Mouse (Mus musculus): ENCODE data around the gene Adad2.

Adad2 gene

DNA sequence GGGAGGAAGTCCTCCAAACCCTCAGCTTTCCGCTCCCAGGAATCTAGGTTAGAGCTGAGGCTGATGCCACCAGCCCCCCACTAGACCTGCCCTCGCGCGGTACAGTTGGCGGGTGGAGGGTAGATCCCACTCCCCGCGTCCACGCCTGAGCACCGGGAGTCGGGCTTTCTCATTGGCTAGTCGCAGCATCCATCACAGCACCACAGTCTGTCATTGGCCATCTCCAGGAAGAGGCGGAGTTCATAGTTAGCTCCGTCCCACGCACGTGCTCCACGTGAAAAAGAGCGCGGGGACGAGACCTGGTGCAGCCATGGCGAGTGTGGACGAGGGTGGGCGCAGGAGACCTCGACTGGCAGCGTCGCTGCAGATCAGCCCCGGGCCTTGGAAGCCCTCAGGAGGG, at the start of gene Adad2:
Gene Adad2 (plus strand): TSS at position 277 of the 400 bp plus-strand sequence.
- DNase-seq (ENCODE audit: low spot score) = no peak

DNA sequence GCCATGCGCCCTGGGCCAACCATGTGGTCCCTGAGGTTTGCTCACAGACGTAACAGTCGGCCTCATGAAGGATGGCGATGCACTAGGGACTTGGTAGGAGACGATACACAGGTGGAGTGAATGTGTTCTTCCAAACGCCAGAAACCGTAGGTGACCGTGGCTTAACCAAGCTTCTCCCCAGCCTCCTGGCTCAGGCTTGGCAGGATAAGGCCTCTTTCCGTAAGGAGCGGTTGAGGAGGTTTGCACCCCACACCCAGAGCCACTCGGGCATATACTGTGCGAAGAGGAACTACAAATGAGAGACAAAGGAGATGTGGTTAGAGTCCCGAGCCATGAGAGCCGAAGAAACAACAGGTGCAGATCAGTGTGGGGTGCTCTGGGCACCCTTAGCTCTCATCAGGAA, 48.7 kb upstream of the Adad2 start:
- no peak for DNase-seq (ENCODE audit: low spot score)

DNA sequence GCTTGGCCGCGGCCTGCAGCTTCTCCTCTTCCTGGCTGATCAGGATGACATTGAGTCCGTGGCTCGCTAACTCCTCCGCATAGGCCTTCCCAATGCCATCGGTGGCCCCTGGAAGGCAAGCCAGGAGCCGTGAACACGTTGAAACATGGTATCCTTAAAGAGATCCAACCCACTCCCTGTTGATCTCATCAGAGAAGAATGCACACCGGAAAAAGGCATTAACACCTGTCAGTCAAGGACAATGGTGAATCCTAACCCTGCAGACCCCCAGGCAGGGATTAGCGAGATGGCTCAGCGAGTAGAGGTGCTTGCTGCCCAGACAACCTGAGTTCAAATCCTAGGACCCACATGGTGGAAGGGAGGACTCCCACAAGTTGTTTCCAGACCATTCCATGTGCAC, 46.2 kb upstream of the Adad2 start:
- DNase-seq (ENCODE audit: low spot score) = no peak

DNA sequence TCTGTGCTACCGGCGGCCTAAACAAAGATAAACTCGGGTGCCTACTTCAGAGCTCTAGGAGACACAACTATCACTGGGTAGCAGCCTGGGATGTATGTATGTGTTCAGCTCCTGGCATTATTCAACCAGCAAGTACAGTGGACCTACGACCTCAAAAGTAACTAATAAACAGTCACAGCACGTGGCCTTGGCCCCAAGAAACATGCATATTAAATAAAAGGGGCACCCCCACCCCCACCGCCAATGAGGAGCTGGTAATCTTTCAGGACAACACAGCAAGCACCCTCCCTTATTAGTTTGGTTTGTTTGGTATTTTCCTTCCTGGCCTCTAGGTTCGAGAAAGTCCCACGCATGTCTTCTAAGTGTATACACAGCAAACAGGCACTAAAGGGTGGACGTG, 44.3 kb upstream of the Adad2 start:
- DNase-seq (ENCODE audit: low spot score) = no peak

DNA sequence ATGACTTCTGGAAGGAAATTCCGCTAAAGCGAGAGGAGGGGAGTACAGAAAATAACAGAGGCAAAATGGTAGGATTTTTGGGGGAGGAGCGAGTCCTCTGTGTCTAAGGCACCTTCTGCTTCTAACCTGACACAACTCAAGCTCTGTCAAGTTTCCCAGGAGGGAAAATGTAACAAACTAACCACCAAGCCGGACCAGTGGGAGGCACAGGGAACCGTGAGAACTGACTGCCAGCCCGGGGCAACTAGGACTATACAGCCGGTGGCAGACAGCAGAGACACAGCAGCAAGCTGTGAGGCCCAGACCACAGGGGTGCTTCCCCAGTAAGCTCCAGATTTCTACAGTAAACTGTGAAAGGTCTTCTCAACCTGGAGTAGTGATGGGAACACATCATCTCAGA, 43.6 kb upstream of the Adad2 start:
- no peak for DNase-seq (ENCODE audit: low spot score)

DNA sequence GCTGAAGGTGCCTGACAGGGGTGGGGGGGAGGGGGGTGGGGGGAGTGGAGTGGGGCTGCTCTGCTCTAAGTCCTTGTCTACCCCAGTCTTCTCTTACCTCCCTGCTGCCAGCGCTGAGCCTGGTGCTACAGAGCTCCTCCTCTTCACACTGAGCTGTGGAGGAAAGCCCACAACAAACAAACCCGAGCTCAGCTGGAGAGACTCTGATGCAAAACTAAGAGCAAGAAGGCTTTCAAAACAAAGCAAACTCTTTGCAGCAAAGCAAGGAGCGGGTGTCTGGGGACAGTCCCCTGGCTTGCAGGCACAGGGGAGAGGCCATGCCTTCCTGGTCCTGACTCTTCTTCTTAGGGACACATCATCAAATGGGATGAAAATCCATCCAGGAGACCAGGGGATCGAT, 42.7 kb upstream of the Adad2 start:
- no peak for DNase-seq (ENCODE audit: low spot score)

DNA sequence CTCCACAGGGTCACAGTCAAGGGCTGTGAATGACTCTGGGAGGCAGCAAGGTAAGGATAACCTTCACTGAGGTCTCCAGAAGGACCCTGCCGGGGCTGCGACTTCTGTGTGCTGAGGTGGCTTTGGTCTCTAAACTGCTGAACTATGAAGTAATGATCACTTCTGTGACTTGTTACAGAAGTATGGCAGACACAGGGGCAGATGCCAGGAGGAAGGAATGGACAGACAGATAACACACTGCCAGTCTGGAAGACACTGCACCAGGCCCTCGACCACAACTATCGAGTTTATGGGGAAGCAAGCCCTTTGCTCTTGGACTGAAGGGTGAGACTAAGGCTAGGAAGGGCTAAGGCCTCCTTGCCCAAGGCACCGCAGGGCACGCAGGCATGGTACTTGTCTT, 41.4 kb upstream of the Adad2 start:
- DNase-seq (ENCODE audit: low spot score) = no peak

DNA sequence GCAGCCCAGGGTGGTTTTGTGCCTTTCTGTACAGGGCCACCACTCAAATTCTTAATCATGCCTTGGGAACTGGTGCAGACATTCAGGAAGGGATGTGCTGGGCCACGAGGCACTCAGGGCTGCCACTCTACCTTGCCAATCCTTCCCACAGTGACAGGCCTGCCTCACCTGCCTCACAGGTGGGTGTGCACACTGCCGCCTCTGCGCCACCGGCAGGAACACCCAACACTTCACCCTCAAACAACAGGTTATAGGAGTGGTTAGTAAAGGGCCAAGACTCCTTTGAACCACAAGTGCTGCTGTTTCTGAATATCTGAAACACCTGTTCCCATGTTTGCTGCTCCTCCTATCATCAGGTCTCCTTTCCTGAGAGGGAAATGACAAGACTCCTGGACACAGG, 40.1 kb upstream of the Adad2 start:
- DNase-seq (ENCODE audit: low spot score) = no peak

DNA sequence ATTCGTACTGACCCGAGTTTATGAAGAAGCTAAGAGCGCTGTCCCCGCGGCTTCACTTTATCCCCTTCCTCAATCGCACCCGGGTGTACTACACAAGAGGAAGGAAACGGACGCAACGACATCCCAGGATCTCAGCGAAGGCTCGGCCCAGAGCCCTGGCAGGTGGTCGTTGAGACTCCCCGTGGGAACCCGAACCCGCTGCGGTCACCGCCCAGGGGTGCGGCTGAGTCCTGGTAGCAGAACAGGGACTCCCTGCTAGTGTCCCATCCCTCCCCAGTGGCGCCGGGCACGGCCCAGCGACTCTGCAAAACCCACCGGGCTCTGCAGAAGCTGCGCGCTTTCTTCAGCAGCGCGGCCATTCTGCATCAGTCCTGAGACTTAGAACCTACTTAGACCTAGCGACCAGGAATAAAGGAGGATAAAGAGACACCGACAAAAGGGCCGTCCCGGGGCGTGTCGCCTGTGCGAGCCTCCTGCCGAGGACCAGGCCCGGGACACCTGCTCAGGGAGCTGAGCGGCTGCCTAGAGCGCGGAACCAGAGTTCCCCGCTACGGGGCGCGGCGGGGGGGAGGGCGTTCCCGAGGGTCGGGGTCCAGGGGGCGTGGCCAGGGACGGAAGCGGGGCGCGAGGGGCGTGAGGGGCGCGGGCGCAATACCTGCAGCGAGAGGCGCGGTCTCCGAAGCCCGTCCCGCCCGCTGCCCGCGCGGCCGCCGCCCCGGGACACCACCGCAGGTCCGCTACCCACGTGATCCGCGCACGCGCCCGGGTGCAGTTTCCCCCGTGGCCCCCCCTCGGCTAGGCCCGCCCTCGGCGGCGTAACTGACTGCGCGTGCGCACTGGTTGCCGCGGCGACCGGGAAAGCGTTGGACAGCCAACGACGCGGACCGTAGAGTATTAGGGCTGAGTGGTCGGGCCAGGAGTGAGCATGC, 37.8 kb upstream of the Adad2 start, which contains the start of the genes Hsdl1 and Dnaaf1:
Gene Hsdl1 (minus strand): TSS at position 747 of the 929 bp plus-strand sequence.
Gene Dnaaf1 (plus strand): TSS at position 799 of the 929 bp plus-strand sequence.
- DNase-seq (ENCODE audit: low spot score) = peak; percentile 90

DNA sequence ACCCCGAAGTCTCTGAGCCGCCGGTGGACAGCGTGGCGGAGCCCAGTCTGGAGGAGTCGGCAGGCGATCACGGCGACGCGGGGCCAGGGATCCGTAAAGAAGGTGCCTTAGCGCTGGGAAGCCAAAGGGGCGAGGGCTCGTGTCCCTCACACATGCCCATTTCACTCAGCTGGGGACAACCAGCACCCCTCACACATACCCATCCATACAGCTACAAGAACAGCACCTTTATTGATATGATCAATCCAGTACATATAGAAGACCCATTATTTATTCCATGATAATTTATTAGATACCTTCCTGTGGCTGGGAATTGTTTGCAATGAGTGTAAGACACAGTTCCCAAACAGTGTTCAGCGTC, 37.2 kb upstream of the Adad2 start:
- DNase-seq (ENCODE audit: low spot score) = no peak

DNA sequence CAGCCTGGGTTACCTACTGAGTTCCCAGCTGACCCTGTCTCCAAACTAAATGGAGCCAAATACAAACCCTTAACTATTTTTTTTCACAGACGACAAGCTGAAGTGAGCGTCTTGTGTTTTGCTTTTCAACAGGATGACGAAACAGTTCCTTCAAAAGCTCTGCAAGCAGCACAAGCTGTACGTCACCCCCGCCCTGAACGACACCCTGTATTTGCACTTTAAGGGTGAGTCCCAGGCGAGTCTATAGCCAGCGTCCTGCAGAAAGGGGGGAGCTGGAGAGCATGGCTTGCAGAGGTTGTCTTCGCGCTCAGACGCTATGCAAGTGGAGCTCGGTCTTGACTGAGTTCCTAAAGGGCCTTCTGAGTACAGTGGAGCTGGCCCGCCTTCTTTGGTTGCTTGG, 33.5 kb upstream of the Adad2 start:
- no peak for DNase-seq (ENCODE audit: low spot score)

DNA sequence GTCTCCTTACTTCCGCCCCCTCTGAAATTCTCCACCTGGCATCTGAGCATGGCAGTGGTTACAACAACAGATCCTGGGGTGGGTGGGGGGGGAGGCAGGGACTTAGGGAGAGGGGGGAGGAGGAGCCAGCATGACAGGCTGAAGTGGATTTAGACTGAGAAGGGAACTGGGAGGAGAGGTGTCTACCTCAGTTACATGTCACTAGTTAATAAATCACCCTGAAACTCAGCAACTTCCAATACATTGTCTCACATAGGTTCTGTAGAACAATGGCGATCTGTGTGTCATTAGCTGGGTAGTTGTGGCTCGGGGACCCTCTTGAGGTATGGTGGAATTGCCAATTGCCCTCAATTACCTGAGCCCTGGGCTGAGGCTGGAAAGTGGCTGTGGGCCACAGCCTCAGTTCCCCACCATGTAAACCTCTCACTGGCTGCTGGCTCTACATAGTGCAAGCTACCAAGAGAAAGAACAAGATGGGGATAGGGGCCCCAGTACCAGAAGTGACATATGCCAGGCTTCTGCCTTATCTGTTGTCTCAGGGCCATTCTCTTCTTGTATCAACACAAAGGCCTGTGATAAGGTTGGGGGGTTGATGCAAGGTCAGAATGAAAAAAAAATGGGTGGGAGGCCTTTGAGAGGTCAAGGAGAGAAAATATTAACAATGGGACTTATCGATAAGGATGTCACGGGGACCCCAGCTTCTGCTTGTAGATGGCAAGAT, 31.9 kb upstream of the Adad2 start:
- no peak for DNase-seq (ENCODE audit: low spot score)

DNA sequence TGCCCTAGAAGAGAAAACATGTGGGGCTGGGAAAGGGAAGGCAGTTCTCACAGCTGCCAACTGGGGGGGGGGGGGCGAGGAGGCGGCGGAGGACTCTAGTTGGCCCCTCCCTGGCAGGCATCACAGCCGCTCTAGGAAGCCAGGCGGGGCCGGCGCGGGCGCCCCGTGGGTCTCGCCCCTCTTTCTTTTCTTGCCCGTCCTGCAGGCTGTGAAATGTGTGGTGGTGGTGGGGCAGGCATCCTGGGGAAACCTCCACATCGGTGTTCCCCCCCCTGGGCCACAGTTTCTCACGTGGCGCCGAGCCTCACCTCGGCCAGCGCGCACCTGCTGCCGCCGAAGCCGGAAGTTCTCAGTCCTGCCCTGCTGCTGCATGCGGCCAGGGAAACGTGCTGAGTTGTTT, 26.6 kb upstream of the Adad2 start:
- DNase-seq (ENCODE audit: low spot score) = no peak

DNA sequence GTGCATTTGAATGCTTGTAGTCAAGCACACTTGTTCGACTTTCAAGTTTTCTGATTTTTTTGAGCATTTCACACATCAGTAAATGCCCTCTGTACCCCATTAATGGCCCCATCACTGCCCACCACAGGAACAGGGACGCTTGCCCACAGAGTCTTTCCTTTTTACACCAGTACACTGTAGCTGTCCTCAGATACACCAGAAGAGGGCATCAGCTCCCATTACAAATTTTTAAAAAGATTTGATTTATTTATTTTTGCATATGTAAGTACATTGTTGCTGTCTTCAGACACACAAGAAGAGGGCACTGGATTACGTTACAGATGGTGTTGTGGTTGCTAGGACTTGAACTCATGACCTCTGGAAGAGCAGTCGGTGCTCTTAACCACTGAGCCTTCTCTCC, 24.2 kb upstream of the Adad2 start:
- no peak for DNase-seq (ENCODE audit: low spot score)

DNA sequence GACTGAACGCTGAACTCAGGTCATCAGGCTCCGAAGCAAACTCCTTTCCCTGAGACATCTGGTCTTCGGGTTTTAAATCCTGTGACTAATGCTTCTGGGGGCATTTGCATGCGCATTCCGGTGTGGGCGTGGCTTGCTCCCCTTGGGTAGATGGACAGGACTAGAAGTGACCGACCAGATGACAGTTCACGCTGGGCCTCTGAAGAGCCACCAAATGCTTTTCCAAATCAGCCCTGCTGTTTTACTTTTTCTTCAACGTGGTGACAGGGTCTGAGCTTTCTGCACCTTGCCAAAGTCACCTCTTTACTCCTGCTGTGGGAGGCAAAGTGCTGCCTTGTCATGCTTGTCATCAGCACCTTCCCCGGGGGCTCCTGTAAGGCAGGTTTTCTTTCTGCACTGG, 23.7 kb upstream of the Adad2 start:
- DNase-seq (ENCODE audit: low spot score) = no peak

DNA sequence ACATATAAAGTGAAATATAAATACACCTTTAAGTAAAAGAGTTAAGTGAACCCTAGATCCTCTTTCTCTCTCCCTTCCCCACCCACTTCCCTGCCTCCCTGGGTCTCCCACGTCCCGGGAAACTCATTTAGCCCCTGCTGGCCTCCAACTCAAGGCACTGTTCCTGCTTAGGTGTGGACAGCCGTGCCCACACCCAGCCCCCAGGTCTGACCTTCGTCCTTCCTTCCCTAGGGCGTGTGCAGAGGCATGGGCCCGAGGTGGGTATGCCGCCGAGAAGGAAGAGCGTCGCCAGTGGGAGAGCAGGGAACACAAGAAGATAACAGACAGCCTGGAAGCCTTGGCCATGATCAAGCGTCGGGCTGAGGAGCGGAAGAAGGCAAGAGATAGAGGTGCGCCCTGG, 22.2 kb upstream of the Adad2 start:
- DNase-seq (ENCODE audit: low spot score) = no peak

DNA sequence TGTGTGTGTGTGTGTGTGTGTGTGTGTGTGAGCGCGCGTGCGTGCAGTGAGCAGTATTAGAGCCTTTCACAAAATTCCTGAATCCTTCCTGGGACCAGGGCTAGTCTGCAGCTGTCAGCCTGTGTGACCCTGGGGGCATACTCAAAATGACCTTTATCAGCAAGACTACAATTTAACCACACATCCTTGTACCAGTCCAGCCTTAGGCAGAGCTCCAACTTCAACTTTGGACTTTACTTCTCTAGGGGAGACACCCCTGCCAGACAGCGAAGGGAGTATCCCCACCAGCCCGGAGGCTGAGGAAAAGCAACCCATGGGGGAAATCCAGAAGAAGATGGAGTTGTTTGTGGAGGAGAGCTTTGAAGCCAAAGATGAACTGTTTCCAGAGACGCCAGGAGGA, 21.1 kb upstream of the Adad2 start:
- DNase-seq (ENCODE audit: low spot score) = no peak

DNA sequence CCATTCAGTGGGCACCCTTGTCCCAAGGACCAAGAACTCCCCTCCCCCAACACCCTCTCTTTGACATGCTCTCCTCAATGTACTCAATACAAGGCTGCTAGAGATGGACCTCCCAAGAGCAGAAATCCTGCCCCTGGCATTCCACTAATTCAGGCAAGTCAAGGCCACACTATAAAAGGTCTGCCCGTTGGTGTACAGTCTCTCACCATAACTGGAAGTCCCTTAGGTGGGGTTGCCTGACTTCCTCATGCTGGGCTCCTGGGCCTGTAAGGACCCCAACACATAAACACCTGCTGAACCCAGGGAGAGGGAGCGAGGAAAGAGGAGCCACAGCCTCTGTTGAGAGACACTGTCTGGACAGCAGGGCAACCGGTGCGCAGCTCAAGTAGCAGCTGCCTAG, 8.8 kb upstream of the Adad2 start:
- DNase-seq (ENCODE audit: low spot score) = no peak

DNA sequence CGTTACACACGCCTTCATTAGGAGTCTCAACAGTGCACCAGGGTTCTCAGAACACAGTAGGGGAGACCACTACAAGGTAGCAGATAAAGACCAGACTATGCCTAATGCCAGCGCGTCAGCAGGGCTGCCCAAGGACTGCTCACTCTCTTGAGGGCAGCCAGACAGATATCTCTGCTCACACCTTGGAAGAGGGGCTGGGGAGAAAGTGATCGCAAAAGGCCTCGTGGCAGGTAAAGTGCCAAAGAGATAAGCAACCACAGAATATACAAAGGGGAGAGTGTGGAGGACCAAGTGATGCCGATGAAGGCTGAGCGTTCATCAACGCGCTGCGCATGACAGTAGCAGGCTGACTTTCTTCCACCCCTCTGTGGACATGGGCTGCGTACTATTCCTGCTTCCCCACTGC, 8.1 kb upstream of the Adad2 start:
- DNase-seq (ENCODE audit: low spot score) = no peak

DNA sequence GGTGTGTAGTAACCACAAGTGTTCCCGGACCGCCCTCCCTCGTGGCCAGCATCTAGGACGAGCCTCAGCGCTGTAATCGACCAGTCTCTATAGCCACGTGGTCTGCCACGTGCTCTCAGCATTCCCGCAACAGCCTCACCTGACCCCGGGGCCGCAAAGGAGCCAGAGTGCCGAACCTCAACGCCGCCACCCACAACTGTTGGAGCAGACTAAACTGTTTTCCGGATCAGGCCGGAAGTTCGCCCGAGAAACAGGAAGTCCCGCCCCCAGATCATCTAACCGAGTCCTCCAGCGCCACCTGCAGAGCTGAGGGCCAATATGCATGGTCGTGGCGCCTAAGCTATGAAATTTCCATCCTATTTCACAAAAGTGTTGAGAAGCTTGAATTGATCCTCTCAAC, 7.6 kb upstream of the Adad2 start, which contains the start of gene Taf1c:
Gene Taf1c (minus strand): TSS at position 227 of the 400 bp plus-strand sequence.
- DNase-seq (ENCODE audit: low spot score) = peak; percentile 81

DNA sequence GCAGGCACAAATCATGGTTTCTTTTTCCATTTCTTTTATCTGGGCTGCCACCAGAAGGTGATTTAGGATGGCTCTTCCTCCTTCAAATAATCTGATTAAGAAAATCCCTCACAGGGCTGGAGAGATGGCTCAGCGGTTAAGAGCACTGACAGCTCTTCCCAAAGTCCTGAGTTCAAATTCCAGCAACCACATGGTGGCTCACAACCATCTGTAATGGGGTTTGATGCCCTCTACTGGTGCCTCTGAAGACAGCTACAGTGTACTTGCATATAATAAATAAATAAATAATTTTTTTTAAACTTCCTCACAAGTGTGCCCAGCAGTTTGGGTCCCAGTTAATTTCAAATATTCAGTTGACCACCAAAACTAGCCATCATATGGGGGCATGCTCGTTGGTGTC, 6.3 kb upstream of the Adad2 start:
- DNase-seq (ENCODE audit: low spot score) = no peak

DNA sequence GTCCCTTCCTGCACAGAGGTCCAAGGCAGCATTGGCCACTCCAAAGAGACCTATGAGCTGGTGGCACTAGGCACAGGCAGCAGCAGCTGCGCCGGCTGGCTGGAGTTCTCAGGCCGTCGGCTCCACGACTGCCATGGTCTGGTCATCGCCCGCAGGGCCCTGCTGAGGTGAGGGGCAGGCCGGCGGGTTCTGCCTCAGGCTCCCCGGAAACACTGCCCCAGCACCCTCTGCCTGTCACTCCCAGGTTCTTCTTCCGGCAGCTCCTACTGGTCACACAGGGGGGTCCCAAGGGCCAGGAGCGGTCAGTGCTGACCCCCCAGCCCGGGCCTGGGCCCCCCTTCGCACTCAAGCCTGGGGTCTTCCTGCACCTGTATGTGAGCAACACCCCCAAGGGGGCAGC, 2.5 kb downstream of the Adad2 start:
- DNase-seq (ENCODE audit: low spot score) = no peak

DNA sequence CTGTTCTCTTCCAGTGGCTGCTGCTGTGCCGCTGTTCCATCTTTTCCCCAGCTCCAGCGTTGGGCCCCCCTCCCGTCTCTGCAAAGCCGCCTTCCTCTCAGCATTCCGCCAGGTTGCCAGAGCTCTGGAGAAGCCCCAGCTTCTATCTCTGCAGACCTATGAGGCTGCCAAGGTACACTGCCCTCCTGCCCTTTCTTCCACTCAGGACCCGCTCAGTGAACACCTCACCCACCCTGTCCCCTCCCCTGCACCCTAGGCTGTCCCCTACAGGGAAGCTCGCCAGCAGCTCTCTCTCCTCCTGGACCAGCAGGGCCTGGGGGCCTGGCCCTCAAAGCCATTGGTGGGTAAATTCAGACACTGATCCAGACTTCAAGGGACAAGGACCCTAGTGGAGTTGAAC, 3.8 kb downstream of the Adad2 start:
- no peak for DNase-seq (ENCODE audit: low spot score)
